Mouse (Mus musculus) hindbrain, embryonic 14.5 days (tissue): Measurements from ENCODE around the gene Chid1. TPM values are rescaled to one million over a fixed set of nuclear protein-coding genes. Genes with fewer than 3 reads are reported as not detected.

Experiments
- ATAC-seq: fragments of 200-750 bp; cut with Nextera tagmentation; 2 replicates; pipeline ENCODE4 v1.8.0; 2017; ENCODE audit warnings: moderate number of reproducible peaks, mild to moderate bottlenecking, moderate TSS enrichment, moderate library complexity; ENCODE audit not compliant: low FRiP score
- DNase-seq: peaks from one replicate; pipeline ENCODE4 v3.0.0-alpha.2; 2015; ENCODE audit warnings: low spot score
- H3K27ac ChIP-seq: fragments of 300-500 bp; sonication (generic); 2 replicates; pipeline ENCODE4 v1.5.1; 2014; ENCODE audit warnings: mild to moderate bottlenecking, moderate library complexity
- H3K27me3 ChIP-seq: fragments of 300-500 bp; sonication (generic); 2 replicates; pipeline ENCODE4 v1.6.1; 2014; ENCODE audit warnings: mild to moderate bottlenecking, low read length, mixed read lengths; ENCODE audit not compliant: control insufficient read depth, insufficient read depth
- H3K36me3 ChIP-seq: fragments of 300-500 bp; sonication (generic); replicated peaks from 2 replicates; pipeline ENCODE4 v1.6.1; 2014; ENCODE audit not compliant: control insufficient read depth, insufficient read depth
- H3K4me1 ChIP-seq: fragments of 300-500 bp; sonication (generic); replicated peaks from 2 replicates; pipeline ENCODE4 v1.6.1; 2014; ENCODE audit warnings: antibody characterized with exemption, low read length, mixed read lengths; ENCODE audit not compliant: control insufficient read depth, insufficient read depth
- H3K4me2 ChIP-seq: fragments of 300-500 bp; sonication (generic); replicated peaks from 2 replicates; pipeline ENCODE4 v1.6.1; 2014; ENCODE audit warnings: mild to moderate bottlenecking, moderate library complexity
- H3K4me3 ChIP-seq: fragments of 300-500 bp; sonication (generic); replicated peaks from 2 replicates; pipeline ENCODE4 v1.5.1; 2014; ENCODE audit warnings: mild to moderate bottlenecking, low read length
- H3K9ac ChIP-seq: fragments of 300-500 bp; sonication (generic); 2 replicates; pipeline ENCODE4 v1.6.1; 2014
- H3K9me3 ChIP-seq: fragments of 300-500 bp; sonication (generic); 2 replicates; pipeline ENCODE4 v1.6.1; 2016; ENCODE audit warnings: low read length; ENCODE audit not compliant: control insufficient read depth
- WGBS: fragments of 180-500 bp; shearing (Covaris S2); extraction: QIAGEN DNeasy Blood & Tissue Kit; methylation state at CpG from one replicate; pipeline ENCODE4 v1.1.7; 2014; 5-methylcytosine and 5-hydroxymethylcytosine counted together
- polyA plus RNA-seq: library from polyadenylated mRNA; unstranded; fragments of >200 nt; fragmentation: Nextera tagmentation; extraction: Ambion mirVana; gene quantifications from 2 replicates; pipeline ENCODE4 v1.2.1, GENCODE M21; 2014

Chid1 gene
- polyA plus RNA-seq, 1 experiment from 2014 or later = 47.8 TPM

DNA sequence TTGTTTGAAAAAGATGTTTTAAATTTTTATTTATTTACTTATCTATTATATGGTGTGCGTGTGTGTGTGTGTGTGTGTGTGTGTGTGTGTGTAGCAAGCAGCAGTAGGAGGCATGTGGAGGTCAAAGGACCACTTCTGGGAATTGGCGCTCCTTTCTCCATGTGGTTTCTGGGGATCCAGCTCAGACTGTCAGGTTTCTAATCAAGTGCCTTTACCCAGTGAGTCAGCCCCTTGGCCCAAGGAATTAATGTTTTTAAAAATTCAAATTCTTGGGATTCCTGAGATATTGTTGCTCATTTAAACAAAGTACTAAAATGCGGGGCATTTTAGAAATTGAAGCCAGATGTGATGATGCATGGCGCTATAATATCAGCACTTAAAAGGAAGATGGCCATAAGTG lies 2.0 kb upstream of the Chid1 start:
- Histone ChIP-seq H3K4me2 (no peak overlapping the region), H3K27me3 (no peaks in the 10 kb centered on the region), H3K27ac (no peak overlapping the region), H3K9ac (no peak overlapping the region), H3K4me3 (no peak overlapping the region), H3K4me1 (peaks cover 16% of the 10 kb centered on the region), H3K36me3 (no peaks in the 10 kb centered on the region), H3K9me3 (no peaks in the 10 kb centered on the region)
- DNase-seq = no peak
- WGBS = 86% methylated on average over 4 of the region's 4 CpGs
- ATAC-seq = no peak

DNA sequence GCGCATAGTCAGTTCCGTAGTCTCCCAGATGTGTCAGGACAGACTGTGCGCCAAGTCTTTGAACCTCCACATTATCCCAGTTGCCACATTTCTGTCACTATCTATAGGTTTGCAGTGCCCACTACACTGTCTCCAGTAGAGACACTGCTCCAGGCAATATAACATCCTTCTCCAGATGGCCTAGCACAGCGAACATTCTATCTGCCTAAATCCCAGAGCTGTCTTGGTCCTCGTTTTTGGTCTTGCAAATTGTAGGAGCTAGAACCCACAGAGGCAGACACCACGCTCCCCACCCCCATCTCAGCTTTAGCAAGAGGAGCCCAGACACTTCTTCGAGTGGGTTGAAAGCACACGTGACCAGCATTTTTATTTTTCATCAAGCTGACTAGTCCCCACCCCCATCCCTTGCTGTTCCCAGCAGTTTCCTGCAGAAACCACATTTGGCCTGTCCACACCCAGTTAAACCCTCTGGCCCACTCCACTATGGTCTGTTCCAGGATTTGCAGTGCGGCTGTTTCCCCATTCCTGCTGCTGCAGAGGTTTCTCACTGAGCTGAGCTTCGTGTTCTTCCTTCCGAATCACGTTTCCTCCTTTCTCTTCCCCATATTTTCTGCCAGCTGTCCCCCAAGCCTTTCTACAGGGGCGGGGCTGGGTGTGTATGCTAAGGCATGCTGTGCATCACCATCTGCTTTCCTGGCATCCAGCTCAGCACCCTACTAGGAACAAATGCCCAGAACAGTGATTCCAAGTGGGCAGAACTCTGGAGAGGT lies 840 bp upstream of the Chid1 start:
- Histone ChIP-seq H3K4me3 (peak overlapping the region; percentile 73), H3K9me3 (no peaks in the 10 kb centered on the region), H3K4me2 (peak overlapping the region; percentile 85), H3K27ac (peak overlapping the region; percentile 79; the same call in 1 of the 2 replicates), H3K4me1 (peaks cover 16% of the 10 kb centered on the region), H3K27me3 (no peaks in the 10 kb centered on the region), H3K36me3 (no peaks in the 10 kb centered on the region), H3K9ac (peak overlapping the region; percentile 83)
- ATAC-seq (no peak; the same call in 1 of the 2 replicates), DNase-seq (peak; percentile 28)
- 53% methylated on average over 13 of the region's 13 CpGs for WGBS

GRCm38 (mm10) chr7:141538852-141539555 lies 653 bp downstream of the Chid1 start:
- peaks cover 16% of the 10 kb centered on the region for H3K4me1 ChIP-seq
- H3K4me3 ChIP-seq = peak overlapping the region; percentile 73
- H3K9me3 ChIP-seq = no peaks in the 10 kb centered on the region
- H3K27me3 ChIP-seq = no peaks in the 10 kb centered on the region
- 17% methylated on average over 18 of the region's 18 CpGs for WGBS
- no peaks in the 10 kb centered on the region for H3K36me3 ChIP-seq
- peak overlapping the region; percentile 83 for H3K9ac ChIP-seq
- no peak for ATAC-seq
- peak overlapping the region; percentile 79 for H3K27ac ChIP-seq
- peak overlapping the region; percentile 85 for H3K4me2 ChIP-seq
- no peak for DNase-seq

GRCm38 (mm10) chr7:141535570-141535969 lies 4.1 kb downstream of the Chid1 start:
- DNase-seq (no peak), ATAC-seq (no peak)
- H3K36me3 ChIP-seq = peaks cover 17% of the 10 kb centered on the region
- H3K4me2 ChIP-seq = no peak overlapping the region
- H3K4me1 ChIP-seq = peaks cover 14% of the 10 kb centered on the region
- no peak overlapping the region for H3K4me3 ChIP-seq
- no peak overlapping the region for H3K9ac ChIP-seq
- 67% methylated on average over 1 of the region's 1 CpGs for WGBS
- H3K27ac ChIP-seq = no peak overlapping the region
- H3K9me3 ChIP-seq = no peaks in the 10 kb centered on the region
- H3K27me3 ChIP-seq = no peaks in the 10 kb centered on the region

DNA sequence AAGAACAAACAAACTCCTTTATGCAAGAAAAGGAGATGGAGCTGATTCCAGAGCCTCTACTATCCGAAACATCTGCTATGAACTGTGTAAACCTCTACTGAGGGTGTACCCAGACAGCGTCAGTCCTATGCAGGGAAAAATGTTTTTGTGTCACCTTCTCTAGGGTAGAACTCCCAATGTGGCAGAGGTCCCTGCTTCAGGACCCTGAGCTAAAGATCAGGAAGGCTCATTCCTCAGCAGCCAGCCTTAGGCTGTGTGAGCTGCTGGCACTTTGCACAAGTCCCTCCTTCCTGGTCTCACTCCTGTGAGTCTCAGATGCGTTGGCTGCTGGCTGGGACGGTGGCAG lies 14.1 kb downstream of the Chid1 start:
- WGBS = 85% methylated on average over 4 of the region's 4 CpGs
- H3K4me1 ChIP-seq = no peaks in the 10 kb centered on the region
- DNase-seq (no peak), ATAC-seq (peak; percentile 17; the same call in 1 of the 2 replicates)
- no peaks in the 10 kb centered on the region for H3K9me3 ChIP-seq
- H3K9ac ChIP-seq = no peak overlapping the region
- peaks cover 63% of the 10 kb centered on the region for H3K36me3 ChIP-seq
- H3K27me3 ChIP-seq = no peaks in the 10 kb centered on the region
- H3K4me2 ChIP-seq = no peak overlapping the region
- no peak overlapping the region for H3K4me3 ChIP-seq
- H3K27ac ChIP-seq = no peak overlapping the region

GRCm38 (mm10) chr7:141524760-141525579 lies 14.7 kb downstream of the Chid1 start:
- Histone ChIP-seq H3K4me2 (no peak overlapping the region), H3K4me3 (no peak overlapping the region), H3K27ac (0 out of 2 replicates have a peak overlapping the region, but pooled peaks have one; percentile 26), H3K36me3 (peaks cover 58% of the 10 kb centered on the region), H3K9ac (no peak overlapping the region), H3K27me3 (no peaks in the 10 kb centered on the region), H3K4me1 (no peaks in the 10 kb centered on the region), H3K9me3 (no peaks in the 10 kb centered on the region)
- WGBS = 54% methylated on average over 6 of the region's 6 CpGs
- peak; percentile 90 for ATAC-seq
- peak; percentile 86 for DNase-seq

GRCm38 (mm10) chr7:141524271-141524670 lies 15.4 kb downstream of the Chid1 start:
- ATAC-seq (no peak), DNase-seq (no peak)
- H3K36me3 ChIP-seq = peaks cover 58% of the 10 kb centered on the region
- H3K4me3 ChIP-seq = no peak overlapping the region
- H3K4me2 ChIP-seq = no peak overlapping the region
- WGBS = 85% methylated on average over 4 of the region's 4 CpGs
- no peaks in the 10 kb centered on the region for H3K9me3 ChIP-seq
- H3K27me3 ChIP-seq = no peaks in the 10 kb centered on the region
- no peak overlapping the region for H3K27ac ChIP-seq
- no peak overlapping the region for H3K9ac ChIP-seq
- no peaks in the 10 kb centered on the region for H3K4me1 ChIP-seq

DNA sequence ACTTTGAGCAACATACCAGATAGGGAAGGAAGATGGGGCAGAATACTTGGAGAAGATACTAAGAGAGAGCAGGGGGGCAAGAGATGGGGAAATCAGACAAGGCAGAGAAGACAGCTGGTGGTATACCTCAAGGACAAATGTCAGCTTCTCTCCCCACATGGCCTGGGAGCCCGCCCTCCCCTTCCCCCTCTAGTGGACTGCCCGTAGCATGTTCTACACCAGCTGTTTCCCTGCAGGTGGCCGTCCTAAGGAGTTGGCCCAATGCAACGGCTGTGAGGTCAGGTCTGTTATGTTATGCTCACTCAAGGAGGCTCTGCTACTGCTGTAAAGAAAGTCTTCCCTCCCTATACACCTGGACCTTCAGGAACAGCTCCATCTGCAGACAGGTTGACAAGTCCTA lies 16.6 kb downstream of the Chid1 start:
- H3K4me1 ChIP-seq = no peaks in the 10 kb centered on the region
- WGBS = 31% methylated on average over 4 of the region's 4 CpGs
- DNase-seq (no peak), ATAC-seq (no peak)
- H3K27me3 ChIP-seq = no peaks in the 10 kb centered on the region
- H3K9ac ChIP-seq = no peak overlapping the region
- no peak overlapping the region for H3K4me2 ChIP-seq
- H3K9me3 ChIP-seq = no peaks in the 10 kb centered on the region
- H3K27ac ChIP-seq = no peak overlapping the region
- no peak overlapping the region for H3K4me3 ChIP-seq
- peaks cover 50% of the 10 kb centered on the region for H3K36me3 ChIP-seq

DNA sequence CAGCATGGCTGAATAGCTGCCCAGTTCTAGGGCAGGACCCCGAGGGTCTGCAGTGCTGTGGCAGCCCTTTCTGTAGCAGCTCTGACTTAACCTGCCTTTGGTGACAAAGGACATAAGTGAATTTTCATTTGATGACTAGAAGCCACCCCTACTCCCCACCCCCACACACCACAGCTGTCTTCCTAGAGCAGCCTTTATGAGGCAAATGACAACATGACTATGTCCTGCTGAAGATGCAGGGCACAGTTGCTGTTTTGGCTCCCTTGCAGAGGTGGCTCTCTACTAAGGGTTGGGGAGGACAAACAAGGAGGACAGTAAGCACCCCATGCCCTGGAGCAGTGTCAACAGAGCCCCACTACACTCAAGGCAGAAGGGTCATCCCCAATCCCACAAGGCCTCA lies 19.9 kb downstream of the Chid1 start:
- Histone ChIP-seq H3K9me3 (no peaks in the 10 kb centered on the region), H3K4me2 (no peak overlapping the region), H3K27ac (no peak overlapping the region), H3K9ac (no peak overlapping the region), H3K36me3 (peaks cover 55% of the 10 kb centered on the region), H3K27me3 (no peaks in the 10 kb centered on the region), H3K4me1 (no peaks in the 10 kb centered on the region), H3K4me3 (no peak overlapping the region)
- 82% methylated on average over 1 of the region's 1 CpGs for WGBS
- DNase-seq (no peak), ATAC-seq (no peak)
